Mouse (Mus musculus) CD4-positive naive resting alpha-beta T cell, adult 57 days (primary cell): ENCODE data around the gene Swap70. TPM values are rescaled to one million over a fixed set of nuclear protein-coding genes. Genes with fewer than 3 reads are reported as not detected.

ENCODE experiments used
- total RNA-seq: library from RNA; stranded (reverse); gene quantifications from one replicate; pipeline ENCODE4 v1.2.4, GENCODE M21; 2023

Gene Swap70
- total RNA-seq, result 22.2 TPM

GRCm38 (mm10) chr7:110221586-110222481 lies at the start of gene Swap70:
TSS of gene Swap70 (plus strand) at chr7:110221711.

Other genes starting within 250 kb of the Swap70 start
- gene Tmem41b, start 234.8 kb upstream of the Swap70 start, total RNA-seq, result 45.0 TPM
- gene Ipo7, start 203.4 kb upstream of the Swap70 start, total RNA-seq, result 69.5 TPM
- gene Zfp143, start 160.5 kb upstream of the Swap70 start, total RNA-seq, result 29.8 TPM
- gene Wee1, start 99.7 kb upstream of the Swap70 start, total RNA-seq, result 2.8 TPM